Mouse (Mus musculus) stomach, embryonic 15.5 days (tissue): Measurements from ENCODE around the gene Snrnp70. TPM values are rescaled to one million over a fixed set of nuclear protein-coding genes. Genes with fewer than 3 reads are reported as not detected.

Experiments used
- polyA plus RNA-seq: library from polyadenylated mRNA; unstranded; fragments of >200 nt; fragmentation: Nextera tagmentation; extraction: Ambion mirVana; gene quantifications from 2 replicates; pipeline ENCODE4 v1.2.1, GENCODE M21; 2015

The Snrnp70 gene
- polyA plus RNA-seq, 1 experiment from 2014 or later, result 247 TPM

Other genes with a start within 250 kb of the Snrnp70 start
- 80.3 and 90.0 TPM in 2 replicates for gene Pih1d1, start 241.4 kb downstream of the Snrnp70 start, polyA plus RNA-seq
- 49.3 and 58.7 TPM in 2 replicates for gene Aldh16a1, start 241.2 kb downstream of the Snrnp70 start, polyA plus RNA-seq
- 0.13 TPM in 1 of 2 replicates, not detected in the other for gene Slc17a7, start 231.8 kb downstream of the Snrnp70 start, polyA plus RNA-seq
- not detected in 2 replicates for gene Gfy, start 216.2 kb downstream of the Snrnp70 start, polyA plus RNA-seq
- not detected in 2 replicates for gene Pth2, start 214.7 kb downstream of the Snrnp70 start, polyA plus RNA-seq
- 0.55 and 0.64 TPM in 2 replicates for gene Ccdc155, start 190.8 kb downstream of the Snrnp70 start, polyA plus RNA-seq
- gene Dkkl1, start 183.6 kb downstream of the Snrnp70 start, polyA plus RNA-seq, result 1.1 and 1.4 TPM in 2 replicates
- 123 and 141 TPM in 2 replicates for gene Tead2, start 180.0 kb downstream of the Snrnp70 start, polyA plus RNA-seq
- gene Cd37, start 156.6 kb downstream of the Snrnp70 start, polyA plus RNA-seq, result 4.2 and 7.1 TPM in 2 replicates
- gene Slc6a16, start 154.7 kb downstream of the Snrnp70 start, polyA plus RNA-seq, result not detected in 2 replicates
- not detected in 2 replicates for gene Slc6a21, start 118.2 kb downstream of the Snrnp70 start, polyA plus RNA-seq
- 23.9 and 26.9 TPM in 2 replicates for gene Trpm4, start 62.0 kb downstream of the Snrnp70 start, polyA plus RNA-seq
- 1.4 and 1.5 TPM in 2 replicates for gene Hrc, start 60.5 kb downstream of the Snrnp70 start, polyA plus RNA-seq
- gene Ppfia3, start 28.7 kb downstream of the Snrnp70 start, polyA plus RNA-seq, result 4.8 and 5.6 TPM in 2 replicates
- 3.5 and 4.0 TPM in 2 replicates for gene Lin7b, start 25.2 kb downstream of the Snrnp70 start, polyA plus RNA-seq
- 0.08 TPM in 1 of 2 replicates, not detected in the other for gene Kcna7, start 9.9 kb upstream of the Snrnp70 start, polyA plus RNA-seq
- 2.6 and 2.7 TPM in 2 replicates for gene Ntf5, start 18.0 kb upstream of the Snrnp70 start, polyA plus RNA-seq
- 0.62 TPM in 1 of 2 replicates, not detected in the other for gene Lhb, start 25.1 kb upstream of the Snrnp70 start, polyA plus RNA-seq
- gene Gys1, start 39.1 kb upstream of the Snrnp70 start, polyA plus RNA-seq, result 34.3 and 37.7 TPM in 2 replicates
- 127 and 139 TPM in 2 replicates for gene Ruvbl2, start 42.4 kb upstream of the Snrnp70 start, polyA plus RNA-seq
- 4,747 and 4,817 TPM in 2 replicates for gene Ftl1, start 64.1 kb upstream of the Snrnp70 start, polyA plus RNA-seq
- gene Bax, start 71.2 kb upstream of the Snrnp70 start, polyA plus RNA-seq, result 157 and 168 TPM in 2 replicates
- 1.4 and 1.8 TPM in 2 replicates for gene Tulp2, start 86.1 kb upstream of the Snrnp70 start, polyA plus RNA-seq
- gene Gm45808, start 91.1 kb upstream of the Snrnp70 start, polyA plus RNA-seq, result not detected in 2 replicates
- gene Dhdh, start 93.1 kb upstream of the Snrnp70 start, polyA plus RNA-seq, result 3.5 and 3.7 TPM in 2 replicates
- gene Nucb1, start 114.7 kb upstream of the Snrnp70 start, polyA plus RNA-seq, result 214 and 230 TPM in 2 replicates
- gene Ppp1r15a, start 130.5 kb upstream of the Snrnp70 start, polyA plus RNA-seq, result 21.1 and 36.1 TPM in 2 replicates
- 2.9 TPM in 2 replicates for gene Plekha4, start 130.6 kb upstream of the Snrnp70 start, polyA plus RNA-seq
- gene Hsd17b14, start 159.2 kb upstream of the Snrnp70 start, polyA plus RNA-seq, result 2.2 and 3.9 TPM in 2 replicates
- gene Bcat2, start 174.4 kb upstream of the Snrnp70 start, polyA plus RNA-seq, result 78.8 and 87.1 TPM in 2 replicates
- 0.18 and 0.41 TPM in 2 replicates for gene Fgf21, start 219.7 kb upstream of the Snrnp70 start, polyA plus RNA-seq
- gene Fut1, start 221.5 kb upstream of the Snrnp70 start, polyA plus RNA-seq, result 0.76 and 0.84 TPM in 2 replicates
- 0.19 and 0.31 TPM in 2 replicates for gene Izumo1, start 226.1 kb upstream of the Snrnp70 start, polyA plus RNA-seq
- gene Rasip1, start 231.7 kb upstream of the Snrnp70 start, polyA plus RNA-seq, result 11.0 and 11.6 TPM in 2 replicates
- 7.4 and 9.5 TPM in 2 replicates for gene Mamstr, start 244.2 kb upstream of the Snrnp70 start, polyA plus RNA-seq